In genomic region chr13:99239741-99240140, GRCm38 (mm10) we compare ENCODE assay signal across 10 mouse cellular contexts. TPM values are rescaled to one million over a fixed set of nuclear protein-coding genes. Genes with fewer than 3 reads are reported as not detected.
A peak's percentile ranks its signal among the peaks of the same experiment; 100 is the strongest.
DNase-seq lines count a peak whose midpoint lies in the region; ATAC-seq and TF ChIP-seq lines count a peak whose summit lies in the region.
"Had no signal": no experiment of that assay in that cellular context is flagged by ENCODE, and none has a peak within 500 bp of the region (broad histone marks: within the 10 kb centered on the region; RNA-seq: fewer than 3 reads in every experiment).

No protein-coding gene starts in this region.

- no peak overlapping the region for H3K4me3 ChIP-seq in heart, embryonic 12.5 days
- no peak overlapping the region for H3K4me3 ChIP-seq in lung, embryonic 16.5 days (ENCODE audit: low read length)
- no peak overlapping the region for H3K4me3 ChIP-seq in hindbrain, postnatal 0 days (ENCODE audit: low read length)
- H3K4me3 ChIP-seq in stomach, embryonic 14.5 days (ENCODE audit: low read depth, low read length) = no peak overlapping the region
- H3K4me3 ChIP-seq: megakaryocyte, embryonic 14.5 days had no signal

- H3K9ac ChIP-seq in heart, embryonic 12.5 days = no peak overlapping the region
- no peak overlapping the region for H3K9ac ChIP-seq in lung, embryonic 16.5 days (ENCODE audit: low read length)
- no peak overlapping the region for H3K9ac ChIP-seq in hindbrain, postnatal 0 days (replicated peaks; ENCODE audit: low read length)
- no peak overlapping the region for H3K9ac ChIP-seq in stomach, embryonic 14.5 days (replicated peaks; ENCODE audit: low read depth, low read length)

- H3K9me3 ChIP-seq in heart, embryonic 12.5 days (replicated peaks) = no peaks in the 10 kb centered on the region
- no peaks in the 10 kb centered on the region for H3K9me3 ChIP-seq in lung, embryonic 16.5 days (ENCODE audit: control insufficient read depth, low read length)
- no peaks in the 10 kb centered on the region for H3K9me3 ChIP-seq in hindbrain, postnatal 0 days (ENCODE audit: low read length)
- H3K9me3 ChIP-seq in stomach, embryonic 14.5 days (ENCODE audit: control insufficient read depth, low read depth, low read length) = no peaks in the 10 kb centered on the region
- H3K9me3 ChIP-seq: megakaryocyte, embryonic 14.5 days had no signal

- H3K4me1 ChIP-seq in heart, embryonic 12.5 days (replicated peaks) = peaks cover 43% of the 10 kb centered on the region
- peaks cover 41% of the 10 kb centered on the region for H3K4me1 ChIP-seq in lung, embryonic 16.5 days (replicated peaks; ENCODE audit: control insufficient read depth, insufficient read depth, low read length)
- peaks cover 13% of the 10 kb centered on the region; the same call in 1 of the 2 replicates for H3K4me1 ChIP-seq in hindbrain, postnatal 0 days (ENCODE audit: insufficient read depth, low read length)
- H3K4me1 ChIP-seq in stomach, embryonic 14.5 days (ENCODE audit: control insufficient read depth, insufficient read depth, low read length) = peaks cover 33% of the 10 kb centered on the region

- intact Hi-C loops in heart, postnatal 10 days (cut with DNase I) = loop anchor here (2.0 to 5.0 kb wide), 4 partner anchors 49 to 112 kb away; no protein-coding TSS in a partner anchor

- WGBS in heart, embryonic 12.5 days = 19% methylated on average over 6 of the region's 6 CpGs
- WGBS in lung, embryonic 16.5 days = 32% methylated on average over 6 of the region's 6 CpGs
- 27% methylated on average over 6 of the region's 6 CpGs for WGBS in hindbrain, postnatal 0 days
- WGBS in stomach, embryonic 14.5 days = 29% methylated on average over 6 of the region's 6 CpGs

- H3K27ac ChIP-seq in heart, embryonic 12.5 days (ENCODE audit: poor library complexity, severe bottlenecking) = peak overlapping the region; percentile 94
- H3K27ac ChIP-seq in lung, embryonic 16.5 days (ENCODE audit: low read length) = peak overlapping the region; percentile 98
- peak overlapping the region; percentile 64; the same call in 1 of the 2 replicates for H3K27ac ChIP-seq in hindbrain, postnatal 0 days
- H3K27ac ChIP-seq in stomach, embryonic 14.5 days (ENCODE audit: low read length) = peak overlapping the region; percentile 88; the same call in 1 of the 2 replicates

- DNase-seq in heart, postnatal 10 days = no peak
- DNase-seq in lung, postnatal 14 days = no peak
- DNase-seq in hindbrain, postnatal 0 days (ENCODE audit: low spot score) = no peak
- DNase-seq in cerebellum, postnatal 10 days = no peak
- DNase-seq in adipocyte (ENCODE audit: low spot score) = no peak
- DNase-seq: layer of hippocampus, postnatal 36 days had no signal

- no peaks in the 10 kb centered on the region for H3K27me3 ChIP-seq in heart, embryonic 12.5 days (replicated peaks)
- H3K27me3 ChIP-seq in lung, embryonic 16.5 days (ENCODE audit: control insufficient read depth, insufficient read depth, low read depth, low read length) = no peaks in the 10 kb centered on the region
- no peaks in the 10 kb centered on the region for H3K27me3 ChIP-seq in hindbrain, postnatal 0 days (ENCODE audit: insufficient read depth, low read length)
- H3K27me3 ChIP-seq in stomach, embryonic 14.5 days (ENCODE audit: control insufficient read depth, insufficient read depth, low read length) = no peaks in the 10 kb centered on the region

- no peak for TF ChIP-seq CTCF in hindbrain, postnatal 0 days (IDR thresholded peaks at IDR 0.05; ENCODE audit: low read depth)

- no peaks in the 10 kb centered on the region for H3K36me3 ChIP-seq in heart, embryonic 12.5 days
- no peaks in the 10 kb centered on the region for H3K36me3 ChIP-seq in lung, embryonic 16.5 days (ENCODE audit: control insufficient read depth, insufficient read depth, low read length)
- no peaks in the 10 kb centered on the region for H3K36me3 ChIP-seq in hindbrain, postnatal 0 days (ENCODE audit: insufficient read depth, low read length)
- no peaks in the 10 kb centered on the region for H3K36me3 ChIP-seq in stomach, embryonic 14.5 days (ENCODE audit: control insufficient read depth, insufficient read depth, low read length)

- no peak overlapping the region for H3K4me2 ChIP-seq in heart, embryonic 12.5 days
- no peak overlapping the region for H3K4me2 ChIP-seq in lung, embryonic 16.5 days (ENCODE audit: low read depth, low read length)
- no peak overlapping the region for H3K4me2 ChIP-seq in hindbrain, postnatal 0 days (ENCODE audit: low read depth, low read length)
- no peak overlapping the region for H3K4me2 ChIP-seq in stomach, embryonic 14.5 days (replicated peaks; ENCODE audit: low read depth, low read length)

- ATAC-seq in heart, embryonic 12.5 days (ENCODE audit: insufficient number of reproducible peaks, low FRiP score) = no peak
- no peak for ATAC-seq in lung, embryonic 16.5 days (ENCODE audit: low read depth)
- ATAC-seq in hindbrain, postnatal 0 days = no peak
- ATAC-seq in stomach, embryonic 14.5 days (ENCODE audit: insufficient number of reproducible peaks, insufficient read depth, low FRiP score, low read depth) = no peak

RNA-seq across cellular contexts. Expression of gene Zfp366, which starts 55.1 kb away (rescaled TPM):
- polyA plus RNA-seq in heart, embryonic 12.5 days (2016; fragmentation: Nextera tagmentation; extraction: Ambion mirVana) = 0.12 and 0.36 TPM in 2 replicates
- total RNA-seq in heart, postnatal 10 days (2021) = 10 to 100 TPM; 13.4 to 16.9 TPM
- 1.1 TPM in 2 replicates for polyA plus RNA-seq in lung, embryonic 16.5 days (2015; fragmentation: Nextera tagmentation; extraction: Ambion mirVana)
- total RNA-seq in hindbrain, postnatal 0 days (2014; rRNA removed) = 1.6 and 2.2 TPM in 2 replicates
- polyA plus RNA-seq in hindbrain, postnatal 0 days (2015; fragmentation: Nextera tagmentation; extraction: Ambion mirVana) = 0.30 and 0.34 TPM in 2 replicates
- polyA plus RNA-seq in stomach, embryonic 14.5 days (2014; fragmentation: Nextera tagmentation; extraction: Ambion mirVana) = 0.93 and 1.2 TPM in 2 replicates
